Mouse (Mus musculus) liver, embryonic 14.5 days (tissue): ENCODE data around the gene Gm38392. TPM values are rescaled to one million over a fixed set of nuclear protein-coding genes. Genes with fewer than 3 reads are reported as not detected.

Experiments
- ATAC-seq: fragments of 200-750 bp; cut with Nextera tagmentation; 2 replicates; pipeline ENCODE4 v1.8.0; 2017; ENCODE audit warnings: moderate number of reproducible peaks, mild to moderate bottlenecking, moderate library complexity; ENCODE audit not compliant: insufficient read depth
- DNase-seq, 3 experiments: peaks; one replicate each; pipeline ENCODE4 v3.0.0-alpha.2; 2012 to 2013; ENCODE audit warnings: low read depth in 3 of 3, low spot score in 3 of 3
- H3K27ac ChIP-seq: fragments of 300-500 bp; sonication (generic); 2 replicates; pipeline ENCODE4 v1.5.1; 2014; ENCODE audit warnings: moderate library complexity, mild to moderate bottlenecking, control low read depth, inconsistent platforms
- H3K27me3 ChIP-seq: fragments of 300-500 bp; sonication (generic); 2 replicates; pipeline ENCODE4 v1.6.1; 2014; ENCODE audit warnings: mild to moderate bottlenecking, low read length, moderate library complexity; ENCODE audit not compliant: control insufficient read depth, insufficient read depth
- H3K36me3 ChIP-seq: fragments of 300-500 bp; sonication (generic); replicated peaks from 2 replicates; pipeline ENCODE4 v1.6.1; 2014; ENCODE audit warnings: low read depth; ENCODE audit not compliant: control insufficient read depth, insufficient read depth
- H3K4me1 ChIP-seq, 2 experiments: fragments of 200-500 bp in 1 of 2; fragments of 300-500 bp in 1 of 2; sonication (generic) in 1 of 2; replicated peaks; 2 replicates each; pipeline ENCODE4 v1.6.1; 2012 to 2014; ENCODE audit warnings: antibody characterized with exemption in 1 of 2, inconsistent platforms in 1 of 2, low read length in 1 of 2; ENCODE audit not compliant: control insufficient read depth in 2 of 2, insufficient read depth in 2 of 2
- H3K4me2 ChIP-seq: fragments of 300-500 bp; sonication (generic); 2 replicates; pipeline ENCODE4 v1.6.1; 2014; ENCODE audit warnings: low read depth, mild to moderate bottlenecking, control low read depth, moderate library complexity
- H3K4me3 ChIP-seq, 2 experiments: fragments of 200-500 bp in 1 of 2; fragments of 300-500 bp in 1 of 2; sonication (generic) in 1 of 2; 2 replicates each; pipeline ENCODE4 v1.5.1; 2012 to 2014; ENCODE audit warnings: low read depth in 2 of 2, low read length in 2 of 2, mild to moderate bottlenecking in 2 of 2, control low read depth in 1 of 2, inconsistent platforms in 1 of 2, moderate library complexity in 1 of 2; ENCODE audit not compliant: insufficient read depth in 1 of 2
- H3K9ac ChIP-seq: fragments of 300-500 bp; sonication (generic); replicated peaks from 2 replicates; pipeline ENCODE4 v1.6.1; 2014; ENCODE audit warnings: mild to moderate bottlenecking, control low read depth, moderate library complexity
- H3K9me3 ChIP-seq: fragments of 300-500 bp; sonication (generic); 2 replicates; pipeline ENCODE4 v1.6.1; 2016; ENCODE audit warnings: low read length, mixed read lengths; ENCODE audit not compliant: control insufficient read depth
- CTCF ChIP-seq: IDR thresholded peaks from 2 replicates; pipeline ENCODE4 v1.5.1; 2016; ENCODE audit warnings: antibody characterized with exemption, low read depth, control low read depth
- EP300 ChIP-seq: IDR thresholded peaks from 2 replicates; pipeline ENCODE4 v1.6.1; 2016; ENCODE audit warnings: antibody characterized with exemption, low read depth
- WGBS: fragments of 180-500 bp; shearing (Covaris S2); extraction: QIAGEN DNeasy Blood & Tissue Kit; methylation state at CpG from one replicate; pipeline ENCODE4 v1.1.7; 2014; ENCODE audit not compliant: insufficient replicate concordance; 5-methylcytosine and 5-hydroxymethylcytosine counted together
- polyA plus RNA-seq, 2 experiments: library from polyadenylated mRNA; depleted of rRNA in 1 of 2; stranded (reverse) in 1 of 2; unstranded in 1 of 2; fragments of >200 nt; fragmentation: Nextera tagmentation in 1 of 2; extraction: Ambion mirVana in 1 of 2; gene quantifications; 2 replicates each; pipeline versions ENCODE4 v1.2.1 to v1.2.3; 2012 to 2014

Gm38392 gene
- polyA plus RNA-seq, 2 experiments: not detected

- H3K4me2 ChIP-seq: no peak overlapping the region
- TF ChIP-seq EP300 (no peak), CTCF (no peak)
- ATAC-seq (no peak), DNase-seq (no peak)
- no peaks in the 10 kb centered on the region for H3K4me1 ChIP-seq
- H3K36me3 ChIP-seq: no peaks in the 10 kb centered on the region
- no peaks in the 10 kb centered on the region for H3K9me3 ChIP-seq
- H3K27me3 ChIP-seq: peaks cover 46% of the 10 kb centered on the region
- no peak overlapping the region for H3K27ac ChIP-seq
- H3K9ac ChIP-seq: no peak overlapping the region
- no peak overlapping the region for H3K4me3 ChIP-seq
- 31% methylated on average over 4 of the region's 4 CpGs for WGBS
Measured at GRCm38 (mm10) chr3:88239446-88239845, 47.6 kb downstream of the Gm38392 start.

DNA sequence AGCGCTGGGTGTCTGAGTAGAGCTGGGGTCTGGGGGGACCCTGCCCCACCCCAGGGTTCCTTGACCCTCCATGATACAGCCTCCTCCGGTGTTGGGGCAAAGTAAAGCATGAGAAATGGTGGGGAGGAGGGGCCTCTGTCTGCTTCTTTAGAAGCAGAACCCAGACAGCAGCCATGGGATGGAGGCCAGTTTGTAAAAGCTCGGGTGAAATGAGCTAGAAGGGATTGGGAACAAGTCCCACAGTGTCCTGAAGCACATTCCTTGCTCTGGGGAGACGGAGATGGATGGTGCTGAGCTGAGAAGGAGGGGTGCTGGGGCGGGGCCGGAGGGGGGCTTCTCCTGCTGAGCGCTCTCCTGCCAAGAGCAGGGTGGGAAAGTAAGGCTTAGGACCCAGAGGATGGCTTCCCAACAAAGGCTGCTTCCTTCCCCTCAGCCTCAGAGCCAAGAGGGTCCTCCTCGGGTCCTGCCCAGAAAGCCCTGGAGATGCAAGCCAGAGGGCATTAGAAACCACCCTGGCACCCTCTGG, 48.1 kb downstream of the Gm38392 start:
- Histone ChIP-seq H3K9ac (no peak overlapping the region), H3K4me1 (no peaks in the 10 kb centered on the region), H3K4me3 (no peak overlapping the region), H3K36me3 (no peaks in the 10 kb centered on the region), H3K27ac (no peak overlapping the region), H3K9me3 (no peaks in the 10 kb centered on the region), H3K27me3 (peaks cover 46% of the 10 kb centered on the region), H3K4me2 (no peak overlapping the region)
- ATAC-seq (no peak), DNase-seq (no peak)
- 30% methylated on average over 8 of the region's 8 CpGs for WGBS
- TF ChIP-seq CTCF (no peak), EP300 (no peak)

GRCm38 (mm10) chr3:88237556-88238194, 49.3 kb downstream of the Gm38392 start:
- no peaks in the 10 kb centered on the region for H3K36me3 ChIP-seq
- no peaks in the 10 kb centered on the region for H3K4me1 ChIP-seq
- no peaks in the 10 kb centered on the region for H3K9me3 ChIP-seq
- H3K27ac ChIP-seq: no peak overlapping the region
- TF ChIP-seq EP300: no peak
- TF ChIP-seq CTCF: peak; percentile 73
- peak overlapping the region; percentile 23; the same call in 1 of the 2 replicates for H3K4me2 ChIP-seq
- H3K9ac ChIP-seq: no peak overlapping the region
- no peak for ATAC-seq
- H3K4me3 ChIP-seq: no peak overlapping the region
- peaks cover 49% of the 10 kb centered on the region for H3K27me3 ChIP-seq
- no peak for DNase-seq
- 5% methylated on average over 10 of the region's 10 CpGs for WGBS

DNA sequence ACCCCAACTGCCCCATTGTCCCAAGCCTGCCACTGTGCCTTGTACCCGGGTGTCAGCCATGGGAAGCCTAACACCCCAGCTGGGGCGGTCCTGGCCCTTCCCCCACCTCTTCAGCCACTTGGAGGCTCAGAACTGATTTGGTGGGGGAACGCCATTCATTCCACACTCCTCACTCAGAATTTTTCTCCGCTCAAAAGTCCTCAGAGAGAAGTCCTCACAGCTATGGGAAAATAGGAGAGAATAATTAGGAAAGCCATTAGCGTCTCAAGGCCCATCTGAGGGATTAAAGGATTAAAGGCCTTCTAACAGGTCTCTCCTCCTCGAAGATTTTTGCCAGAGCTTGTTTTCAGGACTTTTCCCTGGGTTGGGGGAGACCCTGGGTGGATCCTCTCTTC, 49.9 kb downstream of the Gm38392 start:
- Histone ChIP-seq H3K36me3 (no peaks in the 10 kb centered on the region), H3K4me3 (no peak overlapping the region), H3K9me3 (no peaks in the 10 kb centered on the region), H3K27me3 (peaks cover 45% of the 10 kb centered on the region), H3K4me2 (no peak overlapping the region), H3K4me1 (no peaks in the 10 kb centered on the region), H3K27ac (no peak overlapping the region), H3K9ac (no peak overlapping the region)
- no peak for ATAC-seq
- DNase-seq: no peak
- 20% methylated on average over 6 of the region's 6 CpGs for WGBS
- TF ChIP-seq EP300 (no peak), CTCF (no peak)

- H3K27ac ChIP-seq: no peak overlapping the region
- peaks cover 32% of the 10 kb centered on the region for H3K27me3 ChIP-seq
- ATAC-seq: no peak
Measured at GRCm38 (mm10) chr3:88235616-88236015, 51.4 kb downstream of the Gm38392 start.

More at GRCm38 (mm10) chr3:88235616-88236015, 51.4 kb downstream of the Gm38392 start:
- Histone ChIP-seq H3K9me3 (no peaks in the 10 kb centered on the region), H3K4me2 (no peak overlapping the region), H3K4me1 (no peaks in the 10 kb centered on the region), H3K4me3 (no peak overlapping the region), H3K9ac (no peak overlapping the region), H3K36me3 (no peaks in the 10 kb centered on the region)
- no peak for TF ChIP-seq CTCF
- WGBS: 43% methylated on average over 2 of the region's 2 CpGs
- DNase-seq: no peak
